ENCODE assay signal across 10 mouse cellular contexts in the genomic region with DNA sequence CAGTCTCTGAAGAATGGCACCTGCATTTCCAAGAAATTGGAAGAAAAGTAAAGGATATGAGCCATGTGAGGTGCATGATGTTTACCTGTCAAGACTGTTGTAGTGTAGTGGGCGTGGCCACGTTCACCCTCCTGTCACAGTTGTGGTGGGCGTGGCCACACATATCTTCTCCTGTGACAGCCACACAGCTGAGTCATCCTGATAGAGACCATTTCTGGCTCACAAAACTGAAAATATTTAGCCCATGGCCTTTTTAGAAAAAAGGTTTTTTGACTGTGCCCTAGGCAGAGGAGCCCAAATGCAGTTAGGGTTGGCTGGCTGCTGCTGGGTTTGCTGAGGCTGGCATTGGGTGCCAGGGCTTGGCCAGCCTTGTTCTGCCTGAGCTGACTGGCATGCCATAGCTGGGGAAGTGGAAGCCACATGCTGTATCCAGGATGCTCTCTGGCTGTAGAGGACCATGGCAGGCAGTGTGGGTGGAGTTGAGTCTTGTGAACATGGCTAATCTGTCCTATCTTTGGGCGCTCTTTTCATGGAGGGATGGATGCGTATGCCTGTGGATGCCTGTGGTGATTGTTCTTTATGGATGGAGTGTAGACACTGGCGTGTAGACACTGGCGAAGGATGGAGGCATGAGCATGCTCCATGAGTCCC. TPM values are rescaled to one million over a fixed set of nuclear protein-coding genes. Genes with fewer than 3 reads are reported as not detected.
DNase-seq lines count a peak whose midpoint lies in the region; ATAC-seq and TF ChIP-seq lines count a peak whose summit lies in the region.
"Had no signal": no experiment of that assay in that cellular context is flagged by ENCODE, and none has a peak within 500 bp of the region (broad histone marks: within the 10 kb centered on the region; RNA-seq: fewer than 3 reads in every experiment).

No protein-coding gene starts in this region.

- intact Hi-C loops in heart, postnatal 36 days (cut with DNase I) = no loop called here

- H3K4me1 ChIP-seq in heart, embryonic 15.5 days (replicated peaks) = peaks cover 46% of the 10 kb centered on the region
- H3K4me1 ChIP-seq in intestine, postnatal 0 days (replicated peaks; ENCODE audit: control insufficient read depth, insufficient read depth, low read length) = peaks cover 3% of the 10 kb centered on the region; the same call in 1 of the 2 replicates
- H3K4me1 ChIP-seq in stomach, embryonic 15.5 days = peaks cover 23% of the 10 kb centered on the region

- H3K4me3 ChIP-seq in heart, embryonic 15.5 days = no peak overlapping the region
- no peak overlapping the region for H3K4me3 ChIP-seq in intestine, postnatal 0 days (ENCODE audit: low read depth, low read length)
- H3K4me3 ChIP-seq in stomach, embryonic 15.5 days (replicated peaks) = no peak overlapping the region
- H3K4me3 ChIP-seq: embryonic facial prominence, embryonic 13.5 days had no signal

- no peak for DNase-seq in heart, postnatal 36 days
- DNase-seq in NIH3T3 (ENCODE audit: low read depth) = peak; percentile 45
- no peak for DNase-seq in right cerebral cortex, postnatal 36 days (ENCODE audit: low spot score in 2 of 2)
- no peak for DNase-seq in cerebellum, postnatal 10 days
- DNase-seq: kidney, postnatal 4 days; right cerebral cortex, adult 18-20 months had no signal

- no peaks in the 10 kb centered on the region for H3K27me3 ChIP-seq in heart, embryonic 15.5 days
- H3K27me3 ChIP-seq in intestine, postnatal 0 days (replicated peaks; ENCODE audit: control insufficient read depth, insufficient read depth, low read length) = no peaks in the 10 kb centered on the region
- no peaks in the 10 kb centered on the region for H3K27me3 ChIP-seq in stomach, embryonic 15.5 days (replicated peaks)
- H3K27me3 ChIP-seq: embryonic facial prominence, embryonic 13.5 days had no signal

- H3K4me2 ChIP-seq in heart, embryonic 15.5 days = no peak overlapping the region
- H3K4me2 ChIP-seq in intestine, postnatal 0 days (replicated peaks; ENCODE audit: low read depth) = no peak overlapping the region
- H3K4me2 ChIP-seq in stomach, embryonic 15.5 days = no peak overlapping the region
- H3K4me2 ChIP-seq: embryonic facial prominence, embryonic 13.5 days had no signal

- 86% methylated on average over 7 of the region's 7 CpGs for WGBS in heart, embryonic 15.5 days
- 88% methylated on average over 7 of the region's 7 CpGs for WGBS in intestine, postnatal 0 days
- 83% methylated on average over 7 of the region's 7 CpGs for WGBS in stomach, embryonic 15.5 days

- H3K36me3 ChIP-seq in heart, embryonic 15.5 days = peaks cover 37% of the 10 kb centered on the region
- peaks cover 64% of the 10 kb centered on the region for H3K36me3 ChIP-seq in intestine, postnatal 0 days (ENCODE audit: control insufficient read depth, insufficient read depth)
- peaks cover 44% of the 10 kb centered on the region for H3K36me3 ChIP-seq in stomach, embryonic 15.5 days

- no peak for ATAC-seq in heart, embryonic 15.5 days (replicated peaks; ENCODE audit: insufficient number of reproducible peaks, insufficient read depth, low FRiP score, low read depth)
- ATAC-seq in intestine, postnatal 0 days = no peak
- ATAC-seq in stomach, embryonic 15.5 days (ENCODE audit: insufficient read depth, low FRiP score, low read depth) = peak; percentile 60; the same call in 1 of the 2 replicates

- no peak for TF ChIP-seq CTCF in intestine, postnatal 0 days (IDR thresholded peaks at IDR 0.05; ENCODE audit: low read depth)

- no peaks in the 10 kb centered on the region for H3K9me3 ChIP-seq in heart, embryonic 15.5 days (replicated peaks)
- no peaks in the 10 kb centered on the region for H3K9me3 ChIP-seq in intestine, postnatal 0 days (ENCODE audit: control insufficient read depth)
- no peaks in the 10 kb centered on the region for H3K9me3 ChIP-seq in stomach, embryonic 15.5 days
- H3K9me3 ChIP-seq: embryonic facial prominence, embryonic 13.5 days had no signal

- peak overlapping the region; percentile 35; the same call in 1 of the 2 replicates for H3K27ac ChIP-seq in heart, embryonic 15.5 days
- H3K27ac ChIP-seq in intestine, postnatal 0 days (ENCODE audit: low read depth, low read length) = peak overlapping the region; percentile 54
- H3K27ac ChIP-seq in stomach, embryonic 15.5 days = peak overlapping the region; percentile 71; the same call in 1 of the 2 replicates
- H3K27ac ChIP-seq: embryonic facial prominence, embryonic 13.5 days had no signal

- no peak overlapping the region for H3K9ac ChIP-seq in heart, embryonic 15.5 days
- H3K9ac ChIP-seq in intestine, postnatal 0 days (ENCODE audit: low read depth, low read length) = no peak overlapping the region
- no peak overlapping the region for H3K9ac ChIP-seq in stomach, embryonic 15.5 days
- H3K9ac ChIP-seq: embryonic facial prominence, embryonic 13.5 days had no signal

RNA-seq across cellular contexts. Expression of a gene that starts 14.6 kb away (rescaled TPM):
- 21.9 and 26.8 TPM in 2 replicates for polyA plus RNA-seq in heart, embryonic 15.5 days (2015; fragmentation: Nextera tagmentation; extraction: Ambion mirVana)
- total RNA-seq in heart, postnatal 36 days (2021) = 10 to 100 TPM; 17.8 to 20.0 TPM
- 23.1 and 24.0 TPM in 2 replicates for polyA plus RNA-seq in intestine, postnatal 0 days (2015; fragmentation: Nextera tagmentation; extraction: Ambion mirVana)
- 31.7 and 34.6 TPM in 2 replicates for polyA plus RNA-seq in stomach, embryonic 15.5 days (2015; fragmentation: Nextera tagmentation; extraction: Ambion mirVana)

RNA-seq across cellular contexts. Expression of a gene that starts 30.8 kb away (rescaled TPM):
- polyA plus RNA-seq in heart, embryonic 15.5 days (2015; fragmentation: Nextera tagmentation; extraction: Ambion mirVana) = 6.7 and 10.9 TPM in 2 replicates
- total RNA-seq in heart, postnatal 36 days (2021) = 1 to 10 TPM; 3.4 to 3.8 TPM
- 15.7 and 15.9 TPM in 2 replicates for polyA plus RNA-seq in intestine, postnatal 0 days (2015; fragmentation: Nextera tagmentation; extraction: Ambion mirVana)
- polyA plus RNA-seq in stomach, embryonic 15.5 days (2015; fragmentation: Nextera tagmentation; extraction: Ambion mirVana) = 16.0 and 18.5 TPM in 2 replicates
